Mouse (Mus musculus) gastrocnemius, adult 2 months (tissue): ENCODE measurements at regions not wholly inside any gene's neighbourhood (a gene's known extent, or its start where the extent isn't known, plus 50 kb on each side); places are given as distances from the start of the nearest gene placed in this dataset.

Source experiments
- DNase-seq: peaks from one replicate; pipeline ENCODE4 v3.0.0; 2022
- H3K27ac ChIP-seq: fragments of 200-600 bp; 2 replicates; pipeline ENCODE4 v1.8.1; 2022; ENCODE audit warnings: mild to moderate bottlenecking
- H3K4me3 ChIP-seq: fragments of 200-600 bp; 2 replicates; pipeline ENCODE4 v1.8.1; 2022; ENCODE audit warnings: mild to moderate bottlenecking, moderate library complexity
- CTCF ChIP-seq: fragments of 200-600 bp; IDR thresholded peaks from 2 replicates; pipeline ENCODE4 v1.8.1; 2022; ENCODE audit warnings: antibody characterized with exemption, mild to moderate bottlenecking, moderate library complexity
- intact Hi-C: fragments of 180-260 bp; cut with DNase I; formaldehyde crosslinking; loops from one replicate; pipeline ENCODE4 v1.15.1; 2025

DNA sequence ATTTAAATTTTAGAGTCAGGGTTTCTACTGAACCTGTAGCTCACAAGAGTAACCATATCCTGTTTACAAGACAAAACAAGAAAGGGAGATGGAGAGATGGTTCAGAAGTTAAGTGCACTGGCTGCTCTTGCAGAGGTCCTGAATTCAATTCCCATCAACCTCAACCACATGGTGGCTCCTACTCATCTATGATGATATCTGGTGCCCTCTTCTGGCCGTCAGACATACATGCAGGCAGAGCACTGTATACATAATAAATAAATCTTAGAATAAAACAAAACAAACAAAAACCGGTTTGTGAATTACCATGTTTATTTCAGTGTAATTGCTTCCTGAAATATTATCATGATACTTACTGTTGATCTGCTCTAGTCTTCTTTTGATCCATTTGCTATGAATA lies 845.4 kb downstream of the Pcdh18 start:
- H3K4me3 ChIP-seq = no peak overlapping the region
- peak; percentile 10; the same call in 1 of the 2 replicates for TF ChIP-seq CTCF
- no peak for DNase-seq
- intact Hi-C loops = no loop called here
- H3K27ac ChIP-seq = no peak overlapping the region

DNA sequence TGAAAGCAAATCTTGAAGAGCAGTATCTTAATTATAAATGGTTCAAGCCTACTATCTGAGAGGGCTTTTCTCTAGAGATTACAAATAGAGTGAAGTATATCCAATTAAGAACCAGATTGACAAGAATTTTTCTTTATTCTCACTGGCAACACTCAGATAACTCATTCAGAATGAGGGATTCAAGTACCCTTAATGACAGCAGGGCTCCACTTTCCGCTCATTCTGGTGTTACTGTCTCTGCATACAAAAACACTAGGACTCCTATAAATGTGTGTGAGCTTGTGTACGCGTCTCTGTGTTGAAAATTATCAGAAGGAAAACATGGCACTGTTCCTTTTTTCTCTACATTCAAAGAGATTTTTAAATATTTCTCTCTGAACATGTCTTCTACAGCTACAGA lies 866.7 kb downstream of the Pcdh18 start:
- Histone ChIP-seq H3K27ac (no peak overlapping the region), H3K4me3 (no peak overlapping the region)
- DNase-seq = no peak
- TF ChIP-seq CTCF = no peak
- intact Hi-C loops = no loop called here

DNA sequence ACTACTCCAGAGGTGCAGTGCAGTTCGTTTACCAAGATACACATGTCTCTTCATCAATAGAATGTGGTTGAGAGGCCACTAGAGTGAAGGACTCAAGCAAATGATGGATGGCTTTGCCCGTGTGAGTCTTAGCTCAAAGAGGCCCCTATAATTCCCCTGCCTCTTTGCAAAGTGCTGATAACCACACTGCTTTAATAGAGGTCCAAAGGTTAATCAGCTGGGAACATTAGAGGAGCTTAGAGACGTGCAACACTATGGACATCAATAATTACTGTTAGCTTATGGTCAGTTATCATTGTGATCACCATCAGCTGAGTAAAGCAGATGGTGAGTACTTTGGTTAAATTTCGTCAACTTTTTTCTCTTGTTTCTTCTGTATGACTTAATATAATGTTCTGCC lies 869.2 kb downstream of the Pcdh18 start:
- intact Hi-C loops = no loop called here
- no peak for DNase-seq
- no peak for TF ChIP-seq CTCF
- Histone ChIP-seq H3K27ac (no peak overlapping the region), H3K4me3 (no peak overlapping the region)

DNA sequence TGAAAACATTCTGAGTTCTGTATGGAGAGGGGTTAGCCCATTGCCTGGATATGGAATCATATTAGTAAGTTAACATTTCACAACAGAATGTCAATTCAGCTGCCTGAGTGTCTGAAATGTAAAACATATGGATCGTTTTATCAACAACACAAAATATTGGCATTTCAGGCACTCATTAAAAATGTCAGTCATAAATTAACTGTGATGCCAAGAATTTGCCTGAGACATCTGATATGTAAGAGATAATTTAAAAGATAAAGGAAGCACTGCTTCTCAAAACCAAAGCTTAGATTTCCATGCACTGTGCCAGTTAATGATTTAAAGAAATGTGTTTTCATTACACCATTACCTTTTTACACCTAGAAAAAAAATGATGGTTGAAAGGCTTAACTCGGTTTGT lies 887.6 kb downstream of the Pcdh18 start:
- DNase-seq = no peak
- intact Hi-C loops = no loop called here
- H3K4me3 ChIP-seq = no peak overlapping the region
- H3K27ac ChIP-seq = no peak overlapping the region
- no peak for TF ChIP-seq CTCF

- DNase-seq = peak; percentile 38
- Histone ChIP-seq H3K4me3 (no peak overlapping the region), H3K27ac (no peak overlapping the region)
- intact Hi-C loops = no loop called here
- peak; percentile 75 for TF ChIP-seq CTCF
Measured at GRCm38 (mm10) chr3:48846049-48846653, 911.0 kb downstream of the Pcdh18 start.

DNA sequence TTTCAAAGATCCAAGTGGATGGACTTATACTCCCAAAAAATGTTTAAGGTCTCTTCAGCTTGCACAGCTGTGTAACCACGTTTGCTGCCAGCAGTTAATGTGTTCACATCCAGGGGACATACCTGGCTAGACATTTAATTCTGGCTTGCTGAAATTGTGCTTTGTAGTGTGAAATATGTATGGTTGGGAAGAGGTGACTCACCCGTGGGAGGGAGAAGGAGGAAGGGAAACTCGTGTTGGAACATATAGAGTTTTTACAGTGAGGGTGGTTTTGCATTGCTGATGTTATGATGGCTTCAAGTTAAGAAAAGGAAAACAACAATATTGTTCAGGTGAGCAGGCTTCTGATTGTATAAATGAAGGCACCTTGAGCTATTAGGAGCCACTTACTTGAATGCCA lies 916.4 kb downstream of the Pcdh18 start:
- Histone ChIP-seq H3K27ac (no peak overlapping the region), H3K4me3 (no peak overlapping the region)
- intact Hi-C loops = no loop called here
- TF ChIP-seq CTCF = no peak
- DNase-seq = no peak

DNA sequence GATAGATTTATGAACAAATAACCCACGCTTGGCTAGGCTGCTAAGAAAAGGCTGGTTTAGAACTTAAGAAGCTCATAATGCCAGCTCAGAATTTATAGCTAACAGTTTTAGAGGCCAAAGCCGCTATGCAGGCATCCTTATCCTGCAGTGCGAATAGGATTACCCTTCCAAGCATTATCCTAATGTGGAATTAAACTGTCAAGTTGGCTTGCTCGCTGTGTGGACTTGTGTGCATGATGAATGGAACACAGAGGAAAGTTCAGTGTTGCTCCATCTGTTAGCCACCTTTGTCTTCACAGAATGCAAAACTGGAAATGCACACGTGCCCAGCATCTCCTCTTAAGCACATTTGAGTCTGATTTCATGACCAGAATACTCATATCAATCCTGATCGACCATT lies 933.8 kb downstream of the Pcdh18 start:
- H3K4me3 ChIP-seq = no peak overlapping the region
- intact Hi-C loops = no loop called here
- no peak overlapping the region for H3K27ac ChIP-seq
- DNase-seq = no peak
- no peak for TF ChIP-seq CTCF

DNA sequence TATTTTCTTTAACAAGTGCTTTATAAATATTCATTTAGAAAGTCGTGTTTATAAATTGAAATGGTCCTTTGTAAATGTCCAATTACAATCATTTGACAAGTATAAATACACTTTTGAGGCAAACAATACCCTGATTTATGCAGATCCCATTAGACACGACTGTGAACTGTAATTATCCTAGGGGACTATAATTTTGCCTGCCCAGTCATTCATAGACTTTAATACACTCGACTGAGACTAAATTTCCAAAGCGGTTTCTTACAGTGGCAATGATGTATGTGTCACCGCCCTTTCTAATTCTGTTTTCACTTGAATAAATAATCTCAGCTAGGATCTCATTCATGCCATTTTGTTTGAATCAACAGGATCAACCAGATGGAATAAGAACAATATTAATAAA lies 952.7 kb downstream of the Pcdh18 start:
- no peak overlapping the region for H3K27ac ChIP-seq
- no peak overlapping the region for H3K4me3 ChIP-seq
- no peak for TF ChIP-seq CTCF
- intact Hi-C loops = no loop called here
- no peak for DNase-seq

GRCm38 (mm10) chr3:48771709-48772108 lies 985.4 kb downstream of the Pcdh18 start:
- no peak for TF ChIP-seq CTCF
- intact Hi-C loops = no loop called here
- no peak overlapping the region for H3K4me3 ChIP-seq
- DNase-seq = no peak
- no peak overlapping the region for H3K27ac ChIP-seq
